Mouse (Mus musculus) heart, embryonic 16.5 days (tissue): Measurements from ENCODE around the gene Zp2. TPM values are rescaled to one million over a fixed set of nuclear protein-coding genes. Genes with fewer than 3 reads are reported as not detected.

ENCODE experiments used
- ATAC-seq: fragments of 200-750 bp; cut with Nextera tagmentation; replicated peaks from 2 replicates; pipeline ENCODE4 v1.8.0; 2017; ENCODE audit warnings: moderate number of reproducible peaks; ENCODE audit not compliant: insufficient read depth, low FRiP score; ENCODE audit errors: extremely low read depth
- H3K27ac ChIP-seq: fragments of 300-500 bp; sonication (generic); 2 replicates; pipeline ENCODE4 v1.5.1; 2014; ENCODE audit warnings: mild to moderate bottlenecking, low read length, control low read depth, moderate library complexity
- H3K27me3 ChIP-seq: fragments of 300-500 bp; sonication (generic); 2 replicates; pipeline ENCODE4 v1.6.1; 2014; ENCODE audit warnings: low read length, mixed read lengths; ENCODE audit not compliant: control insufficient read depth, insufficient read depth
- H3K36me3 ChIP-seq: fragments of 300-500 bp; sonication (generic); 2 replicates; pipeline ENCODE4 v1.6.1; 2014; ENCODE audit not compliant: control insufficient read depth, insufficient read depth
- H3K4me1 ChIP-seq: fragments of 300-500 bp; sonication (generic); 2 replicates; pipeline ENCODE4 v1.6.1; 2014; ENCODE audit warnings: low read length, mixed read lengths; ENCODE audit not compliant: control insufficient read depth, insufficient read depth
- H3K4me2 ChIP-seq: fragments of 300-500 bp; sonication (generic); 2 replicates; pipeline ENCODE4 v1.6.1; 2014; ENCODE audit warnings: low read depth, mild to moderate bottlenecking, control low read depth, low read length
- H3K4me3 ChIP-seq: fragments of 300-500 bp; sonication (generic); 2 replicates; pipeline ENCODE4 v1.5.1; 2014; ENCODE audit warnings: mild to moderate bottlenecking, control low read depth, low read length
- H3K9ac ChIP-seq: fragments of 300-500 bp; sonication (generic); 2 replicates; pipeline ENCODE4 v1.6.1; 2014; ENCODE audit warnings: low read length, control low read depth
- H3K9me3 ChIP-seq: fragments of 300-500 bp; sonication (generic); replicated peaks from 2 replicates; pipeline ENCODE4 v1.6.1; 2016; ENCODE audit warnings: low read length; ENCODE audit not compliant: control insufficient read depth
- WGBS: fragments of 180-500 bp; shearing (Covaris S2); extraction: QIAGEN DNeasy Blood & Tissue Kit; methylation state at CpG from one replicate; pipeline ENCODE4 v1.1.7; 2014; 5-methylcytosine and 5-hydroxymethylcytosine counted together
- polyA plus RNA-seq: library from polyadenylated mRNA; unstranded; fragments of >200 nt; fragmentation: Nextera tagmentation; extraction: Ambion mirVana; gene quantifications from 2 replicates; pipeline ENCODE4 v1.2.1, GENCODE M21; 2015

Zp2 gene
- polyA plus RNA-seq, 1 experiment from 2014 or later: not detected

GRCm38 (mm10) chr7:120178935-120179334 is 33.8 kb upstream of the Zp2 start:
- Histone ChIP-seq H3K4me3 (no peak overlapping the region), H3K9ac (no peak overlapping the region), H3K9me3 (no peaks in the 10 kb centered on the region), H3K4me1 (no peaks in the 10 kb centered on the region), H3K27me3 (no peaks in the 10 kb centered on the region), H3K36me3 (no peaks in the 10 kb centered on the region), H3K27ac (no peak overlapping the region), H3K4me2 (no peak overlapping the region)
- no peak for ATAC-seq
- WGBS: 30% methylated on average over 2 of the region's 2 CpGs

- no peak for ATAC-seq
- H3K9ac ChIP-seq: no peak overlapping the region
- H3K36me3 ChIP-seq: no peaks in the 10 kb centered on the region
- no peaks in the 10 kb centered on the region for H3K9me3 ChIP-seq
- no peaks in the 10 kb centered on the region for H3K4me1 ChIP-seq
- no peak overlapping the region for H3K4me3 ChIP-seq
- H3K27ac ChIP-seq: no peak overlapping the region
- WGBS: 78% methylated on average over 3 of the region's 3 CpGs
- no peak overlapping the region for H3K4me2 ChIP-seq
- H3K27me3 ChIP-seq: no peaks in the 10 kb centered on the region
Measured at GRCm38 (mm10) chr7:120177611-120178010, 32.5 kb upstream of the Zp2 start.

GRCm38 (mm10) chr7:120174723-120175504 is 29.8 kb upstream of the Zp2 start:
- WGBS: 74% methylated on average over 11 of the region's 11 CpGs

GRCm38 (mm10) chr7:120173603-120174244 is 28.6 kb upstream of the Zp2 start, which contains the start of gene Anks4b:
Anks4b (plus strand) TSS chr7:120173858.
- no peak within 1 kb of the TSS for H3K9ac ChIP-seq
- H3K27me3 ChIP-seq: no peaks in the 10 kb centered on the region
- H3K4me1 ChIP-seq: no peaks in the 10 kb centered on the region
- no peak within 1 kb of the TSS for H3K4me3 ChIP-seq
- no peak for ATAC-seq
- no peak within 1 kb of the TSS for H3K27ac ChIP-seq
- no peaks in the 10 kb centered on the region for H3K36me3 ChIP-seq
- WGBS: 83% methylated on average over 10 of the region's 10 CpGs
- H3K4me2 ChIP-seq: no peak within 1 kb of the TSS
- no peaks in the 10 kb centered on the region for H3K9me3 ChIP-seq

More at GRCm38 (mm10) chr7:120174723-120175504, 29.8 kb upstream of the Zp2 start:
- Histone ChIP-seq H3K9me3 (no peaks in the 10 kb centered on the region), H3K36me3 (no peaks in the 10 kb centered on the region), H3K4me3 (no peak overlapping the region), H3K4me2 (no peak overlapping the region), H3K27ac (no peak overlapping the region), H3K9ac (no peak overlapping the region), H3K4me1 (no peaks in the 10 kb centered on the region), H3K27me3 (no peaks in the 10 kb centered on the region)
- no peak for ATAC-seq

GRCm38 (mm10) chr7:120172188-120172700 is 27.2 kb upstream of the Zp2 start:
- WGBS: 73% methylated on average over 1 of the region's 1 CpGs
- no peaks in the 10 kb centered on the region for H3K27me3 ChIP-seq

GRCm38 (mm10) chr7:120163581-120164251 is 18.6 kb upstream of the Zp2 start:
- ATAC-seq: no peak
- no peak overlapping the region for H3K4me2 ChIP-seq
- no peaks in the 10 kb centered on the region for H3K27me3 ChIP-seq
- WGBS: 78% methylated on average over 11 of the region's 11 CpGs
- no peak overlapping the region for H3K27ac ChIP-seq
- no peaks in the 10 kb centered on the region for H3K36me3 ChIP-seq
- no peaks in the 10 kb centered on the region for H3K4me1 ChIP-seq
- no peak overlapping the region for H3K4me3 ChIP-seq
- H3K9me3 ChIP-seq: no peaks in the 10 kb centered on the region; the same call in 1 of the 2 replicates
- no peak overlapping the region for H3K9ac ChIP-seq

More at GRCm38 (mm10) chr7:120172188-120172700, 27.2 kb upstream of the Zp2 start:
- Histone ChIP-seq H3K4me2 (no peak overlapping the region), H3K36me3 (no peaks in the 10 kb centered on the region), H3K4me1 (no peaks in the 10 kb centered on the region), H3K27ac (no peak overlapping the region), H3K4me3 (no peak overlapping the region), H3K9me3 (no peaks in the 10 kb centered on the region), H3K9ac (no peak overlapping the region)
- no peak for ATAC-seq

- WGBS: 40% methylated on average over 4 of the region's 4 CpGs
- no peak for ATAC-seq
- Histone ChIP-seq H3K36me3 (no peaks in the 10 kb centered on the region), H3K27me3 (no peaks in the 10 kb centered on the region), H3K9ac (no peak overlapping the region), H3K9me3 (no peaks in the 10 kb centered on the region), H3K4me3 (no peak overlapping the region), H3K27ac (no peak overlapping the region), H3K4me1 (no peaks in the 10 kb centered on the region), H3K4me2 (no peak overlapping the region)
Measured at GRCm38 (mm10) chr7:120158121-120158613, 13.1 kb upstream of the Zp2 start.

GRCm38 (mm10) chr7:120157575-120158061 is 12.5 kb upstream of the Zp2 start:
- Histone ChIP-seq H3K9me3 (no peaks in the 10 kb centered on the region), H3K4me3 (no peak overlapping the region), H3K27ac (no peak overlapping the region), H3K27me3 (no peaks in the 10 kb centered on the region), H3K9ac (no peak overlapping the region), H3K4me2 (no peak overlapping the region), H3K4me1 (no peaks in the 10 kb centered on the region), H3K36me3 (no peaks in the 10 kb centered on the region)
- WGBS: 53% methylated on average over 5 of the region's 5 CpGs
- no peak for ATAC-seq
